Mouse (Mus musculus): ENCODE results near the gene Aip. TPM values are rescaled to one million over a fixed set of nuclear protein-coding genes. Genes with fewer than 3 reads are reported as not detected.

The Aip gene
- polyA plus RNA-seq, 1 experiment from 2014 or later, result 93.8 TPM

DNA sequence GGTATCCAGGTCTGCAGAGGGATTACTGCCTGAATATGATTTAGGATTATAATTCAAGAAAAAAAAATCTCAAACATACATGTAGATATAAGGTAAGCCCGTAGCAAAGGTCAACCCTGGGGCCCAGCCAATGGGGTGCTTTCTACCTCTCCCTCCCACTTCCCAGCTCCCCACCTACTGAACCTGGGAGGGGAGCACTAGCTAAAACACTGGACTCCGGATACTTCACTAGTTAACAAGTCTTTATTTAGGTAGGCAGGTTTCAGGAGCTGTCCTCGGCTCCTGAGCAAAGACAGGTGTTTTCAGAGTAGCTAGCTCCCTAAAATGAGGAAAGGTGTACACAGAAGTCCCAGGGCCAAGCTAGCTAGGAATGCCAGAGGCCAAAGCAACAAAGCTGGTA, 38.4 kb upstream of the Aip start:
- Histone ChIP-seq H3K36me3 (replicated peaks; ENCODE audit: control insufficient read depth, insufficient read depth) (peaks cover 22% of the 10 kb centered on the region), H3K9ac (peak overlapping the region; percentile 74; the same call in 1 of the 2 replicates), H3K4me1 (replicated peaks; ENCODE audit: control insufficient read depth, insufficient read depth, low read length) (peaks cover 9% of the 10 kb centered on the region; the same call in 1 of the 2 replicates), H3K4me3 (replicated peaks; ENCODE audit: low read length) (no peak overlapping the region), H3K9me3 (ENCODE audit: control insufficient read depth, low read length) (no peaks in the 10 kb centered on the region), H3K27me3 (ENCODE audit: control insufficient read depth, insufficient read depth, low read length) (no peaks in the 10 kb centered on the region), H3K4me2 (replicated peaks) (peak overlapping the region; percentile 91; the same call in 1 of the 2 replicates), H3K27ac (no peak overlapping the region)
- no peak for DNase-seq (ENCODE audit: low spot score)
- ATAC-seq (ENCODE audit: low FRiP score), result no peak
- 89% methylated on average over 3 of the region's 3 CpGs for WGBS

DNA sequence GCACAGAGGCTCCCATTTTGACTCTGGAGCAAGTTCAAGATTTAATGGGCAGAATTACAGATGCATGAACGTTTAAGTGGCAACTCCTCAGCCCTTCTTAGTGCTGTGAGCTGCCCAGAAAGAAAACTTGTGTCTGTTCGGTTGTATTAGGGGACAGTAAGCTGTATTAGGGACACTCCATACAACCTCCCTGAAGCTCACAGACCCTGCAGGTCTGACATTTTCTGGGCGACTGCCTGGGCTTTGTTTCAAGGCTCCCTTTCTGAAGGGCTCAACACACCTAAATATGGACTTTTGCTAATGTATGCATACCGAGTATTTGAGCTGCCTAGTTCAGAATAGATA, 37.9 kb upstream of the Aip start:
- Histone ChIP-seq H3K27ac (peak overlapping the region; percentile 88), H3K4me2 (replicated peaks) (peak overlapping the region; percentile 91), H3K4me3 (replicated peaks; ENCODE audit: low read length) (peak overlapping the region; percentile 57), H3K9me3 (ENCODE audit: control insufficient read depth, low read length) (no peaks in the 10 kb centered on the region), H3K36me3 (replicated peaks; ENCODE audit: control insufficient read depth, insufficient read depth) (peaks cover 28% of the 10 kb centered on the region), H3K27me3 (ENCODE audit: control insufficient read depth, insufficient read depth, low read length) (no peaks in the 10 kb centered on the region), H3K4me1 (replicated peaks; ENCODE audit: control insufficient read depth, insufficient read depth, low read length) (peaks cover 9% of the 10 kb centered on the region; the same call in 1 of the 2 replicates), H3K9ac (peak overlapping the region; percentile 74)
- 30% methylated on average over 4 of the region's 4 CpGs for WGBS
- ATAC-seq (ENCODE audit: low FRiP score), result no peak
- no peak for DNase-seq (ENCODE audit: low spot score)

DNA sequence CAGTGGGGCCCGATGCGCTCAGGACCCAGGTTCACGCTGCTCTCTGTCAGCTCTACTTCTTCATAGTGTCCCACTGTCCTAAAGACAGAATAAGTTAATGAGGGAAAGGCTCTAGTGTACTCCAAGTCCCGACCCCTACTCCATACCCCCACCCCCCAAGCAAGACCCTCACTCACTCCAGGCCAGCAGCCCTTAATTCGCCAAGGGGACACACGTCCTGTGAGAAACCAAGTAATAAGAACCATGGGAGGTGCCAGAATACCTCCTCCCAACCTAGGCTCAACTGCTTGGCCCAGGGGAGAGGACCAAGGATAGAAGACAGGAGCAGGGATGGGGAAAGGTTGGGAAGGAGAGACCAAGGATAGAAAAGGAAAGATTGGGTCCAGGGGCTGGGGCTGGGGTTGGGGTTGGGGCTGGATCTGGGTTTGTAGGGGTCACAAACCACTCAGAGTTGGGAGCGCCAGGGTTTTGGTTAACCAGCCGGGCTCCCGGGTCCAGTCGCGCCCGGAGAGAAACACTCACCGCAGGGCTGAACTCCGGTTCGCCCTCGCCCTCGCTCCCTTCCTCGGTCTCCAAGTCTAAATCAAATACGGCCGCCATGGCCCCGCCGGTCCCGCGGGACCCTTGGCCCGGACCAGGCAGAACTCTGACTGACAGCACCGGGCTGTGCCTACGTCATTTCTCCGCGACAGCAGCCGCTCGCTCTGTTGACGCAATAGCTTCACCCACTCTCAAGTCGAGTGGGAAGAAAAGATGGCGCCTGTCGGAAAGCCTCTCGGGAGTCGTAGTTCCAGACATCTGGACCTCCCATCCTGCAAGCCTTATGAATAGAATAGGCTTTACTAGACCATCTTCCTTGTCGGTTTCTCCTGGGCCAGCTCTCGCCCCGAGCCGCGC, 37.2 kb upstream of the Aip start, which contains the start of gene Rps6kb2:
Rps6kb2 (minus strand) TSS at position 709 of the 897 bp plus-strand sequence.
- DNase-seq (ENCODE audit: low spot score), result peak; percentile 99
- no peaks in the 10 kb centered on the region for H3K27me3 ChIP-seq (ENCODE audit: control insufficient read depth, insufficient read depth, low read length)

DNA sequence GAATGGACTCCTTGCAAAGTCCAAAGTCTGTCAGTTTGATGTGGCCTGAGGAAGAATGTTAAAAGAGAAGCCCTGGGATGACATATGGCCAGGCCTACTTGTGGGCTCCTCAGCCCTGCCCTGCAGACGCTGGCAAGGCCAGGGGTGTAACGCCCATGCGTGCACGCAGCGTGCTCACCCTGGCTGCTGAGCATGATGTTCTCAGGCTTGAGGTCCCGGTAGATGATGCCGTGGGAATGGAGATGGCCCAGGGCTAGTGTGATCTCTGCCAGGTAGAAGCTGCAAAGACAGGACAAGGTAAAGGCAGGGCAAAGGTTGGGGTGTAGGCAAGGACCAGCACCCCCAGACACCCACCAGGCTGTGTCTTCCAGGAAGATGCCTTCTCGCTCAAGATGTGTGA, 33.4 kb upstream of the Aip start:
- ATAC-seq (ENCODE audit: low FRiP score) (no peak), DNase-seq (ENCODE audit: low spot score) (no peak)
- H3K36me3 ChIP-seq (replicated peaks; ENCODE audit: control insufficient read depth, insufficient read depth), result peaks cover 60% of the 10 kb centered on the region
- H3K4me2 ChIP-seq (replicated peaks), result no peak overlapping the region
- 0 out of 2 replicates have a peak overlapping the region, but pooled peaks have one; percentile 3 for H3K9ac ChIP-seq
- no peaks in the 10 kb centered on the region for H3K9me3 ChIP-seq (ENCODE audit: control insufficient read depth, low read length)
- peaks cover 9% of the 10 kb centered on the region; the same call in 1 of the 2 replicates for H3K4me1 ChIP-seq (replicated peaks; ENCODE audit: control insufficient read depth, insufficient read depth, low read length)
- H3K27me3 ChIP-seq (ENCODE audit: control insufficient read depth, insufficient read depth, low read length), result no peaks in the 10 kb centered on the region
- no peak overlapping the region for H3K4me3 ChIP-seq (replicated peaks; ENCODE audit: low read length)
- WGBS, result 99% methylated on average over 8 of the region's 8 CpGs
- no peak overlapping the region for H3K27ac ChIP-seq

More for the DNA sequence above, 37.2 kb upstream of the Aip start, which contains the start of gene Rps6kb2:
- peaks cover 9% of the 10 kb centered on the region; the same call in 1 of the 2 replicates for H3K4me1 ChIP-seq (replicated peaks; ENCODE audit: control insufficient read depth, insufficient read depth, low read length)
- H3K4me3 ChIP-seq (replicated peaks; ENCODE audit: low read length), result peak within 1 kb of the TSS; percentile 57
- ATAC-seq (ENCODE audit: low FRiP score), result peak; percentile 87
- H3K4me2 ChIP-seq (replicated peaks), result peak within 1 kb of the TSS; percentile 91
- peak within 1 kb of the TSS; percentile 74 for H3K9ac ChIP-seq
- peaks cover 34% of the 10 kb centered on the region for H3K36me3 ChIP-seq (replicated peaks; ENCODE audit: control insufficient read depth, insufficient read depth)
- WGBS, result 6% methylated on average over 42 of the region's 42 CpGs
- H3K27ac ChIP-seq, result peak within 1 kb of the TSS; percentile 88
- no peaks in the 10 kb centered on the region for H3K9me3 ChIP-seq (ENCODE audit: control insufficient read depth, low read length)

DNA sequence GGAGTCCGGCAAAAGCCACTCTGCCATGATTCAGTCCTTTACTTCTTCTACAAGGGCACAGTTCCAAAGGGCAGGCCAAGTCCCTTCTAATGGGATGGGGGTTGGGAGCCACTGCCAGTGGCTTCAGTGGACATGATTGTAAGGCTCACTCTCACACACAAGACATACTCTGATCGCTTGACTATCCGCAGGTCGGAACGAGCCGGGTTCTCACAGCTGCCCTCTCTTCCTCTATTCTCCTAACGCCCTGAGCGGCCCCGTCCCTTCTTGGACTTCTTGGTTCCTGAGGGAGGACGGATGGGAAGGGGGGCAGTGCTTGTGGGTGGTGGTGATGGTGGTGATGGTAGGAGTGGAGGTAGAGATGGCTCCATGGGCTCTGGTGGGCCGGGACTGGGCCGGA, 31.1 kb upstream of the Aip start:
- Histone ChIP-seq H3K36me3 (replicated peaks; ENCODE audit: control insufficient read depth, insufficient read depth) (peaks cover 80% of the 10 kb centered on the region), H3K4me3 (replicated peaks; ENCODE audit: low read length) (no peak overlapping the region), H3K9ac (no peak overlapping the region), H3K4me2 (replicated peaks) (no peak overlapping the region), H3K9me3 (ENCODE audit: control insufficient read depth, low read length) (no peaks in the 10 kb centered on the region), H3K27me3 (ENCODE audit: control insufficient read depth, insufficient read depth, low read length) (no peaks in the 10 kb centered on the region), H3K27ac (no peak overlapping the region), H3K4me1 (replicated peaks; ENCODE audit: control insufficient read depth, insufficient read depth, low read length) (no peaks in the 10 kb centered on the region)
- no peak for ATAC-seq (ENCODE audit: low FRiP score)
- DNase-seq (ENCODE audit: low spot score), result no peak
- 92% methylated on average over 12 of the region's 12 CpGs for WGBS

DNA sequence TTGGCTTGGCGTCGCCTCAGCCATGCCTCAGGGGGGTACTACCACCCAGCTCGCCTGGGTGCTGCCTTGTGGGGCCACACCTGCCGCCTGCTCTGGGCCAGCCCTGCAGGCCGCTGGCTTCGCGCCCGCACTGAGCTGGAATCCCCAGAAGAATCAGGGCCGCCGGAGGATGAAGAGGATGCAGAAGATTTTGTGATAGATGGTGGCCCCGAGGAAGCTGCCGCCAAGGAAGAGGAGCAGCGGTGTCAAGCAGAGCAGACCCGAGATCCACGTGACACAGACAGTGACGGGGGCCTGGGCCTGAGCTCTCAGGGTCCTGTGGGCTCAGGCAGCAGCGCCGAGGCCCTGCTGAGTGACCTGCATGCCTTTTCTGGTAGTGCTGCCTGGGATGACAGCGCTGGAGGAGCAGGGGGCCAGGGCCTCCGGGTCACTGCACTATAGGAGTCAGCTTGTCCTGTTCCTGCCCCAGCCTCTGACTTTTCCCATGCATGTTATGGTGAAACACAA, 30.5 kb upstream of the Aip start:
- H3K9ac ChIP-seq, result no peak overlapping the region
- no peaks in the 10 kb centered on the region for H3K4me1 ChIP-seq (replicated peaks; ENCODE audit: control insufficient read depth, insufficient read depth, low read length)
- WGBS, result 66% methylated on average over 20 of the region's 20 CpGs
- ATAC-seq (ENCODE audit: low FRiP score), result no peak
- H3K9me3 ChIP-seq (ENCODE audit: control insufficient read depth, low read length), result no peaks in the 10 kb centered on the region
- H3K27ac ChIP-seq, result no peak overlapping the region
- no peaks in the 10 kb centered on the region for H3K27me3 ChIP-seq (ENCODE audit: control insufficient read depth, insufficient read depth, low read length)
- no peak overlapping the region for H3K4me3 ChIP-seq (replicated peaks; ENCODE audit: low read length)
- no peak overlapping the region for H3K4me2 ChIP-seq (replicated peaks)
- DNase-seq (ENCODE audit: low spot score), result no peak
- H3K36me3 ChIP-seq (replicated peaks; ENCODE audit: control insufficient read depth, insufficient read depth), result peaks cover 78% of the 10 kb centered on the region

DNA sequence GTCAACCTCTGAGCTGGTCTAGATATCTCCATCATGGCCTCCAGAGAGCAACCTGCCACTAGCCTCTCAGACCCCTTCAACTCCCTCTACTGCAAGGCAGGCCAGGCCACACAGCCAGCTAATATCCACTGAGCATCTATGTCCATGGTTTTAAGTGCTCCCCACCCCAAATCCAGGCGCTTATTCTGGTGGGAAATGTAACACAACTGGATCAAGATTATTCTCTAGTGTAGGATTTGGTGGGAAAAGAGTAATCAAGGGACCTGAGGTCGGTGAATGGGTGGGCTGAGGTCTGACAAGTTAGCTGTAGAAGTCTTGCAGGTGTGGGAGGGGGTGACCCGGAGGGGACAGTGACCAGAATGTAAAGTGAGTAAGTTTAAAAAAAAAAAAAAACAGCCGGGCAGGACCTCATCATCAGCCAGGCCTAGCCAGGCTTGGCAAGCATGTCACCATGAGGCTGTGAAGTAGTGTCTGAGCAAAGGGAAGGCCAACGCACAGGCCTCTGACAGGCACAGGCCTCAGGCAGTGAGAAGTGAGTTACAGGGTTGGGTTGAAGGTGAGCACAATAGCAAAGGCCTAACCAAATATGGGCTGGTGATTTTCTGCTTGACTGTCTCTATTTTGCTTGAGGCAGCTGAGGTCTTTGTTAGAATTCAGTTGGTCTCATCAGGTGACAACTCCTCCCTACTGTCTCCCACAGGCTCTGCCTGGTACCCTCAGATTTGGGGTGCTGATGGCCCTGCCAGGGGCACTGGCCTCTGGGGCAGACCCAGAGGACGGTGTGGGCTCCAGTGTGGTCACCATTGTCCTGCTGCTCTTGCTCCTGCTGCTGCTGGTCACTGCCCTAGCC, 29.8 kb upstream of the Aip start:
- ATAC-seq (ENCODE audit: low FRiP score) (no peak), DNase-seq (ENCODE audit: low spot score) (no peak)
- H3K4me1 ChIP-seq (replicated peaks; ENCODE audit: control insufficient read depth, insufficient read depth, low read length), result no peaks in the 10 kb centered on the region
- H3K27ac ChIP-seq, result no peak overlapping the region
- H3K27me3 ChIP-seq (ENCODE audit: control insufficient read depth, insufficient read depth, low read length), result no peaks in the 10 kb centered on the region
- no peak overlapping the region for H3K4me3 ChIP-seq (replicated peaks; ENCODE audit: low read length)
- H3K9me3 ChIP-seq (ENCODE audit: control insufficient read depth, low read length), result no peaks in the 10 kb centered on the region
- H3K9ac ChIP-seq, result no peak overlapping the region
- WGBS, result 65% methylated on average over 6 of the region's 6 CpGs
- peaks cover 76% of the 10 kb centered on the region for H3K36me3 ChIP-seq (replicated peaks; ENCODE audit: control insufficient read depth, insufficient read depth)
- no peak overlapping the region for H3K4me2 ChIP-seq (replicated peaks)

DNA sequence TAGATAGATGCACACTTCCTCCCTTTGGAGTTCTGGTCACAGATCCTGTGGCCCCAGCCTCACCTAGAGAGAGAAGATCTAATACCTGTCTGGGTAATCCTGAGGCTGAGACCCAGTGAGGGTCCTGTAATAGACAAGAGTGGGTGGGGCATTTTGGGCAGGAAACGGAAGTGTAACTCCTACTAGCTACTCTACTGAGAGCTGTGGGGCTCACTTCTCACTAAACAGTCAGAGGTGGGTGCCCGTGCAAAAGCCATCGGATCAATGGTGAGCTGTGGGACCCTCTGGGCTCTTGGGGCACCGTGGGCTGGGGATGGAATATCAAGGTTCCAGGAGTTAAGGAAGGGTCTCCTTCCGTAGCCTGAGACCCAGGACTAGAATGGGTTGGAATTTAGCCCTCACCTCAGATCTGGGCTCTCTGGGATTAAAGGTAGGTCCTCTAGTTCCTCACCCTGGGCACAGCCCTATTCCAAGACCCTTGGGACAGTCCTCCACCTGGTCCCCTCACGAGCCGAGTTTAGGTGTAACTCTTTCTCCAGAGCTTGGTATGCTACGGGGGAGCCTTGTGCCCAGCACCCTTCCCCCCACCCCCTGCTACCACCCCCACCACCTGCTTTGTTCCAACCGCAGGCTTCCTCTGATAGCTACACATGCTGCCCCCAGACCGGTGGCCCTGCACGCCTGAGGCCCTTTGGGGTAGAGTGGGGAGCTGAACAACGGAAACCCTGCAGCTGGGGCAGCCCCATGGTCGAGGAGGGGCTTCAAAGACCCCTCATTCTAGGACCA, 29.0 kb upstream of the Aip start:
- H3K27me3 ChIP-seq (ENCODE audit: control insufficient read depth, insufficient read depth, low read length), result no peaks in the 10 kb centered on the region
- no peaks in the 10 kb centered on the region for H3K9me3 ChIP-seq (ENCODE audit: control insufficient read depth, low read length)
- H3K27ac ChIP-seq, result no peak overlapping the region
- ATAC-seq (ENCODE audit: low FRiP score) (no peak), DNase-seq (ENCODE audit: low spot score) (no peak)
- WGBS, result 87% methylated on average over 10 of the region's 13 CpGs
- H3K4me2 ChIP-seq (replicated peaks), result no peak overlapping the region
- no peak overlapping the region for H3K9ac ChIP-seq
- 0 out of 2 replicates have a peak, but pooled peaks cover 1% of the 10 kb centered on the region for H3K4me1 ChIP-seq (replicated peaks; ENCODE audit: control insufficient read depth, insufficient read depth, low read length)
- H3K36me3 ChIP-seq (replicated peaks; ENCODE audit: control insufficient read depth, insufficient read depth), result peaks cover 73% of the 10 kb centered on the region
- no peak overlapping the region for H3K4me3 ChIP-seq (replicated peaks; ENCODE audit: low read length)

All from hindbrain, embryonic 14.5 days (tissue).